Mouse (Mus musculus): ENCODE measurements around the gene Gm20521. TPM values are rescaled to one million over a fixed set of nuclear protein-coding genes. Genes with fewer than 3 reads are reported as not detected.
"Not testable (repeated sequence)": the region's sequence is repeated elsewhere in the genome, so short reads cannot be mapped to it uniquely, and the experiment has no call there.

Gm20521 gene
- total RNA-seq, 2 experiments from 2014 or later = not detected

DNA sequence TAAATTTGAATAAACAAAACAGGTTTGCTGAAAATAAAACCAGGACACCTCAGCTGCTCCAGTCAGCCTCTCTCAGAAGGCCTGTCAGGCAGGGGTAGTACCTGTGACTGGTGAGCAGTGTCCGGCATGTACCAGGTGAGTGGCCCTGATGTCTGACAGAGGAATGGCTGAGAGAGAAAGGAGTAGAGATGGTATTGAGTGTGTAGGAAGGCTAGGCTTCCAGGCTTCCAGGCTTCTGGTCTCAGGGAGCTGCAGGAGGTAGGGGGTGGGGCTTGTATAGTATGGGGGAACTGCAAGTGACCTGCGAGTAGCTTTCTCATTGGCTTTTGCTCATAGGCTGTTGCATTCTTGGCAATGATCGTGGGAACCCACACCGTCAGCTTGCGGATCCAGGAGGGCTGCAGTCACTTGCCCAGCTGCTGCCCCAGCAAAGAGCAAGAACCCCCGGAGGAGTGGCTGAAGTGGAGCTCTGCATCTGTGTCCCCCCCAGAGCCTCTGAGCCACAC, 49.5 kb downstream of the Gm20521 start, which contains the start of gene Il25:
TSS of gene Il25 (plus strand) at position 51 of the 506 bp plus-strand sequence.
- ATAC-seq (replicated peaks; ENCODE audit: low FRiP score, poor library complexity, severe bottlenecking) = no peak

DNA sequence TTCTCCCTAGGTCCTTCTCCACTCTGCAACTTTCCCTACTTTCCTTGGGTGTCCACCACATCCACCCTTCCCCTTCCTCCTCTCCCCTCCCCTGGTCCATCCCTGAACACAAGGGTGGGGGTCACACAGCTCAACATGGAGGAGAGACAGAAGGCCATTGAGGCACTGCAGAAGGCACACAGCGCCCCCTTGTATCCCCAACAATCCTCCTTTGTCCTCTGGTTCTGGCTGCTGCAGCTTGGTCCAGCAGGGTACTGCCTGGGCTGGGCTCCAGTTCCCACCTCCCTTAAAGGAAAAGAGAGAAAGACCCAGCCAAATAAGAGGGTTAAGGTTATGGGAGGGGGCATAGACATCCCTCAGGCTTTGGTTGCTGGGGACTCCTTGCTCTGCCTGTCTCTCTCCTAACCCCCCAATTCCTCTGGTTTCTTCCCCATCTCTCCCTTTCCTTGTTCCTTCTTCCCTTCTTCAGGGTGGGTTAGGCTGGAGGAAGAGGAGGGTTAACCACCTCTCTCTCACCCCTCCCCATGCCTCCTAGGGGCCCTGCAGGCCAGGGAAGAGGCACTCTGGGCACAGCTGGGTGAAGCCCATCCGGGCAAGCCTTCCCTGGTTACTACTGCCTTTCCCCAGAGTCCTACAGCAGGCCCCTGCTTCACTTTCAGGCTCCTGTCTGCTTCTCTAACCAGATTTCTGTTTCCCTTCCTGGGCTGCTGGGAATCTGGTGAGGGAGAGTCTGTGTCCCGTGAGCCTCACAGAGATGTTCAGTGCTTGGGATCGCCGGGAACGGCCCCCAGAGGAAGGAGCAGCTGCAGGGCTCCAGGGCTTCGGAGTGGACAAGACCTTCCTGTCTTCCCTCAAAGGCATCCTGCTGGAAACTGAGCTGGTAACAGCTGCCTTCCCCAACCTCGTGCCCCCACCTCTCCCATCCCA, 52.9 kb downstream of the Gm20521 start, which contains the start of gene Cmtm5:
TSS of gene Cmtm5 (plus strand) at position 358 of the 927 bp plus-strand sequence.
- ATAC-seq (replicated peaks; ENCODE audit: low FRiP score, poor library complexity, severe bottlenecking) = no peak

DNA sequence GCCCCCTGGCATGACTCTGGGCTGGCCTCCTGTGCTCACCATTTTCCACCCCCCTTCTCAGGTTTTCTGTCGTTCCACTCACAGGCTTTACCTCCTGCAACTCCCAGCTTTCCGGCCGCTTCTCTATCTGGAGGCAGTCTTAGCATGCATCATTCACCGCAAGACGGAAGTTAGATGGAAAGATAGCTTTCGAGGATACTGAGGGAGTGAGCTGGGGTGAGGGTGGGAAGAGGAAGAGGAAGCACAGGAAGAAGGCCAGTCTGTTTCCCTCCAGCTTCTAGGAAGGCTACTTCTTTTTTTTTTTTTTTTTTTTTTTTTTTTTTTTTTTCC, 53.6 kb downstream of the Gm20521 start:
- no peak for ATAC-seq (replicated peaks; ENCODE audit: low FRiP score, poor library complexity, severe bottlenecking)

DNA sequence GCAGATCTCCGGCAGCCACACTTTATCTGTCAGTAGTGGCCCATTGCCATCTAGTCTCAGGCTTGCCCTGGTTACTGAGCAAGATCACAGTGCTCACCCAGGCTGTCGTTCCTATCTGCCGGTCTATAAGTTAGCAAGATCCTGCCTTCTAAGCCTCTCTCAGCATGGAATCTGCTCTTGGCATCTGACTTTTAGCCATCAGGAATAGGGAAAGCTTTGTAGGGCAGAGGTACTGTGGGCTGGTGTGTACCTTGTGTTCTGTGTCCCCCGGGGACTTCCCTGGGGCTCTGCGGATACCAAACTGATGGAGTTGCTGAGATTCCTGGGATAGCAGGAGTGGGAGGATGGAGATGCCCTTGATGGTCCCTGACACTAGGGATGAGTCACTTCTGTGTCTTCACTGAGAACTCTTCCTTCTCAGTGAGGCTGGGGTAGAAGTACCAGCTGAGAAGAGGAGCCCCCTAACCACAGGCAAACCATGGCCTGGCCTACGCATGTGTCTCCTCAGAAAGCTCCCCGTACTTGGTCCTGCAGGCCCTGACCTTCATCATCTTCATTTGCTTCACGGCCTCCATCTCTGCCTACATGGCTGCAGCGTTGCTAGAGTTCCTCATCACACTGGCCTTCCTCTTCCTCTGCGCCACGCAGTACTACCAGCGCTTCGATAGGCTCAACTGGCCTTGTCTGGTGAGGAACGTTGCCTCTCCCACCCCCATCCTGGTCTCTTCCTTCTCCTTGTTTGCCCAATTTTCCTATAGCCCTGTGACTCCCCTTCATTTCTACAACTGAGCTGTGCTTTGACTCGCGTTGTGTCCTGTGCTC, 54.3 kb downstream of the Gm20521 start:
- ATAC-seq (replicated peaks; ENCODE audit: low FRiP score, poor library complexity, severe bottlenecking) = no peak

DNA sequence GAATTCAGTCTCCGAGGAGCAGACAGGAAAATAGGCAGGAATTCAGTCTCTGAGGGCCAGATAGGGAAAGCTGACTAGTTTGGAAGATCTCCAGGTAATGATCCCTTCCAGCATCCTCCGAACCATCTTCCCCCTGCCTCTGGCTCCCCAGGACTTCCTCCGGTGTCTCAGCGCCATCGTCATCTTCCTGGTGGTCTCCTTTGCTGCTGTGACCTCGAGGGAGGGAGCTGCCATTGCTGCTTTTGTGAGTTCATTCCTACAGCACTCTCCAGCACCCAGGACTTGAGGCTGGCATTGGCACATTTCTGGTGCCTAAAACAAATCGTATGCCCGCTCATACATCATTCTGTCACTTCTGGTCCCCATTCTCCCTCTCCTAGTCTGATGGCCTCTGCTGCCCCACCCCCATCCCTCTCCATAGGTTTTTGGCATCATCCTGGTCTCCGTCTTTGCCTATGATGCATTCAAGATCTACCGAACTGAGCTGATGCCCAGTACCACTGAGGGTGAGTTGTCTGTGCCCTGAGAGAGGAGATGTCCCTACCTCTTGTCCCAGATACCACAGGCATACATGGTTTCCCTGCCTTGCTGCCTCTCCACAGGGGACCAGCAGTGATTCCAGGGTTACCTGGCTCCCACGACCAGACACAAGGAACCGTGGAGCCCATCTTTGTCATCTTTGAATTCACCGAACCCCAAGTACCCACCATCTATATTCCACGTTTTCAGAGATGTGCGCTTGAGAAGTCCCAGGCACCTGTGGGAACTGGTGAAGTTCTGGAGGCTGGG, 55.4 kb downstream of the Gm20521 start:
- no peak for ATAC-seq (replicated peaks; ENCODE audit: low FRiP score, poor library complexity, severe bottlenecking)

DNA sequence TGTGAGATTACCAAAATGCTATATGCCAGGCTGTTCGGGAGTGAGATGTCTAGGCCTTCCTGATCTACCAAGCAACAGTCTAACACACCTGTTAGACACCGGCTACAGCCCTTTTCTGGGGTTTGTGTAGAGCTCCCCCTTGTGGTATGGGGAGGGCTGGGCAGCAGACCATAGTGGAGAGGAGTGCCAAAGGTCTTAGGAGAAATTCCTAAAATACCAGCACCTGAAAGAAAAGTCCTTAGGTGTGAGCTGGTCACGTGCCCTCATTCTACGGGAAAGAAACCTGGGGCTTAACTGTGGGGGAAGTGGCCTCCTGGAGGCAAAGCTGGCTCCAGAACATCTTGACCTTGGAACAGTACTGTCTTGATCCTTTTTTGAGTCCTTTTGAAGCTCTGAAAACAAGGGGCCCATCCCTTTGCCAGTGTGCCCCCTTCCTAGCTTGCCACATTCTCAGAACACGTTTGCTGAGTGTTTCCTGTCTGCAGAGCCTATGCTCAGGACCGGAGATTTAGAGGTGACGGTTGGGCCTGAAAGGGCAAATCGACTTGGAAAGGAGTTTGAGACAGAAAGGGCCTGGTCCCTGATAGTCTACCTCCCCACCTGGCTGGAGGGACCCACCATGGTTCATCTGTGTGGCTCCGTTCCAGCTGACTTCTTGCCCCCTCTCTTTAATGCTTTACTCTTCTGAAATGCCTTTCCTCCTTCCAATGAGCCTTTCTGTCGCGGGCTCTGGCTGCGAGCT, 56.4 kb downstream of the Gm20521 start:
- ATAC-seq (replicated peaks; ENCODE audit: low FRiP score, poor library complexity, severe bottlenecking) = no peak

DNA sequence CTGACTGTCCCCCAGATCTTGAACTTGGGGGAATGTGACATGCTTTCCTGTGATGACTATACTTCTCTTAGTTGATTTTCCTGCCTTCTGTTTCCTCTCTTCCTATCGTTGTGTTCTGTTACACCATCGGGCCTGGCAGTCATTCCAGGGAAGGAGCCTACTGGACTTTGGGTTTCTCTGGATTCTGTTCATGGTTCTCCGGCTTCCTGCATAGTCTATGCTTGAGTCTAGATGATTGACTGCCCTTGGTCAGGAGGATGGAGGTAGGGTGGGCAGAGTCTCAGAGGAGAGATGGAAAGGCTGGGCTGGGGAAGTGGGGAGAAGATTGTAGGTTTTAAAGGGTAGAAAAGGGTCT, 56.9 kb downstream of the Gm20521 start:
- ATAC-seq (replicated peaks; ENCODE audit: low FRiP score, poor library complexity, severe bottlenecking) = no peak

DNA sequence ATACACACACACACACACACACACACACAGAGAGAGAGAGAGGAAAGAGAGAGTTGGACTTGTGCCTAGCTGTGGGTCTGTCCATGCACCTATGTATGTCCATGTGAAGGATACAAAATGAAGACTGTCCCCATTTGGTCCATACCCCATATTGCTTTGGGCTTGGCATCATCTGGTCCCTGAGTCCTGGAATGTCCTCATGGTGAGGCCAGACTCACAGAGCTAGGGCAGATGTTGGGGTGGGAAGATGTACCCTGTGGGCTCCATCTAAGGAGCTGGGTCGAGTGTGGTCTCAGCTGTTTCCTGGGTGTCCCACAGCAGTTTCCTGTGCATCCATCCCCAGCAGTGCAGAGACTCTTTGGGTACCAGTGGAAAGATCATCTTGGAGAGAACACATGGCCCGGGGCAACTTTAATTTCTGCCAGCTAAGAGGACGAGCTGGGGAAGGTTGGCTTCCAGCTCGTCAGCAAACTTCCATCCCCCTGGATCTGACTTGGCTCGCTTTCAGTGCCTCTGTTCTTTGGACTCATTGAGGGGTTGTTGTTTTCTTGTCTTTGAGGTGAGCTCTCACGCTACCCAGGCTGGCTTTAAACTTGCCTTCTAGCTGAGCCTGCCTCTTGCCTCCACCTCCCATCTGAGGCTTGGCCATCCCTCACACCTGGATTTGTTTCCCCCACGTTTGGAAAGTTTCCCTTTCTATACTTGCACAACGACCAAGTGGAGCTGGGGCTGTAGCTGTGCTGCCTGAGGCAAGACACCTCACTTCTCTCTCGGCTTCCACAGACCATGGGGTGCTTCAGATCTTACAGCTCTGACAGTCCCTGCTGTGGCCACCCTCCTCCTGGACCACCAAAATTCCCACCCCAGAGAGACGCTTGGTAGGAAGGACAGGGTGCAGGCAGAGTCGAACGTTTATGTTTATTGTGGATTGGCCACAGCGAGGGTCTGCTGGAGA, 58.1 kb downstream of the Gm20521 start:
- no peak for ATAC-seq (replicated peaks; ENCODE audit: low FRiP score, poor library complexity, severe bottlenecking)

DNA sequence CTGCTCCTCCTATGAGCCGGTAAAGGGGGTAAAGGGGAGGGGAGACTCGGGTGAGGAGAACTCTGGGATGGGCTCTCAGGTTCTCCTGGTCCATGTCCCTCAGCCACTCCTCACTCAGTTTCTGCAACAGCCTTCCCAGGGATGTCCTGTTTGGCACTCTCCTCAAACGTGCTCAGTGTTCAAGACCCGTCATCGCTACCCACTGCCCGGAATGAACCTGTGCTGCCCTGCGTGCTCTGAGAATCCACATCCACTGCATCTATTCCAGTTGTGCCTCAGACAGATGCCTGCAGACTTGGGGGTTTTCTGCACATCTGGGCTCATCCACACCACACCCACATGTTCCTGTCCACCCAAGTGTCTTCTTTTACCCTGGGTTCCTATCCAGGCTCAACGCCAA, 59.2 kb downstream of the Gm20521 start:
- ATAC-seq (replicated peaks; ENCODE audit: low FRiP score, poor library complexity, severe bottlenecking) = no peak

DNA sequence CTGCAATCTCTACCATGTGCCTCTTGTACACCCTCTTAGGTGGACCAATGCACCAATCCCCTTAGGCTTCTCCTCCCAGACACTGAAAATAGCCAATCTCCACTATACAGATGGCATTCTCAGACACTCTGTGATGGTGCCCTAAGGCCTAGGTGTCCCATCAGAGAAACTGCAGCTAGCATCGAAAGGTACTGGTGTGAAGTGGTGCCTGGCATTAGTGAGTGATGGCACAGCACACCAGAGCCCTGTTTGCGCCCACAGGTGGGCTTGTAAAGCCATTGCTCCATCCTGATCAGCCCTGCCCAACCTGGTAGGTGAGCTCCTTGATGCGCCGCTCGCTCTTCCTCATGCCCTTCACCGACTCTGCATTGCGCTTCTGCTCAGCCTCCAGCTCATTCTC, 60.7 kb downstream of the Gm20521 start:
- no peak for ATAC-seq (replicated peaks; ENCODE audit: low FRiP score, poor library complexity, severe bottlenecking)

DNA sequence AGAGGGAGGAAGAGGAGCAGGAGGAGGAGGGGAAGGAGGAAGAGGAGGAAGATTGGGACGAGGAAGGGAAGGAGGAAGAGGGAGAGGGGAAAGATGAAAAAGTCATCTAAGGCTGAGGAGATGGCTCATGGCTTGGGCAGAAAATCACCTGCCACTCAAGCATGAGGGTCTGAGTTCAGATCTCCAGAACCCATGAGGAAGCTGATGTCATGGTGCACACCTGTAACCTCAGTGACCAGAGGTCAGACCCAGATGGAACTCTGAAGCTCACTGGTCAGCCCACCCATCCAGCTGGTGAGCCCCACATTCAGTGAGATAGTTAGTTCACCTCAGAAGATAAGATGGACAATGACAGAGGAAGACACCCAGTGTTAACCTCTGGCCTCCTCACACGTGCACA, 61.7 kb downstream of the Gm20521 start:
- no peak for ATAC-seq (replicated peaks; ENCODE audit: low FRiP score, poor library complexity, severe bottlenecking)

DNA sequence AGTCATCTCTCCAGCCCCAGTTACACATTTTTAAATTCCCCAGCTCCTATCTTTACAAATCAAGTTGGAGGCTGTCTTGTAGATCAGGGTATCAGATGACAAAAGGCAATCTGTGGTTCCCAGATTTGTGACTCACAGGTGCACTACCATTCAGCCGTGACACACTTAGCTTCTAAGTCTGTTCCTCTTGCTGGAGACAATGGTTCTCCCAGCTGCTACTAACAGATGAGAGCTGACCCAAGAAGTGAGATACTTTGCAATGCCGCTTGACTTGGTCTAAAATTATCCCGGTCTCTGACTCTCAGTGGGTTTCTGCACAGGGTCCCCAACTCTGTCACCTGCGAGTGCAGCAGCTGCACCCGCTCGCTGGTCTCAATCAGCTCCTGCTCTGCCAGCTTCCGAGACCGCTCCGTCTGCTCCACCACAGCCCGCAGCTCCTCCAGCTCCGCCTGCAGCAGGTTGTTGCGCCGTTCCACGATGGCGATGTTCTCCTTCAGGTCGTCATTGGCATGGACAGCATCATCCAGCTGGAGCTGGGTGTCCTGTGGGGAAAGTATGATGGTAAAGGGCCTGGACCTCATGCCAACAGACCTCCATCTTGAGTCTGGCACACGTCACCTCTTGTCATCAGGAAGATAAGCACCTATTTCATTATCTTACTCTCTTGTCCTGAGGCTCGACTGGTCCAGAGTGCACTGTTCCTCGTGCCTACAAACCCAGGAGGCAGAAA, 62.9 kb downstream of the Gm20521 start:
- ATAC-seq (replicated peaks; ENCODE audit: low FRiP score, poor library complexity, severe bottlenecking) = no peak

DNA sequence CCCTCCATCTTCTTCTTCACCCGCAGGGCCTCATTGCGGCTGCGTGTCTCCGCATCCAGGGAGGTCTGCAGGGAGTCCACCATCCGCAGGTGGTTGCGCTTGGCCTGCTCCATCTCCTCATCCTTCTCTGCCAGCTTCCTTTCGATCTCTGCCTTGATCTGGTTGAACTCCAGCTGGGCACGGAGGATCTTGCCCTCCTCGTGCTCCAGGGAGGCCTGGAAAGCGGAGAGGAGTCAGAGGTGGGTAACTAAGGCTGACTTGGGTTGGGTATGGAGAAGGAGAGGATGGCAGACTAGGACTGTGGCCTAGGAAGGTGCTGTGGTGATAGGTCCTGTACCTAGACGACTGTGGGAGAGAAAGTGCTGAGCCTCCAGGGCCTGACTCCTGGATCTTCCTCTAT, 63.8 kb downstream of the Gm20521 start:
- not testable (repeated sequence) for ATAC-seq (replicated peaks; ENCODE audit: low FRiP score, poor library complexity, severe bottlenecking)

Other genes starting within 250 kb of the Gm20521 start
- not detected in 2 replicates for gene Gm17606, start 242.5 kb upstream of the Gm20521 start, total RNA-seq (2015; ENCODE audit: low replicate concordance)
- gene Gm17606, start 242.5 kb upstream of the Gm20521 start, total RNA-seq (2017; ENCODE audit: low replicate concordance) = not detected in 2 replicates
- 1.4 and 2.1 TPM in 2 replicates for gene Cdh24, start 242.1 kb upstream of the Gm20521 start, total RNA-seq (2015; ENCODE audit: low replicate concordance)
- gene Cdh24, start 242.1 kb upstream of the Gm20521 start, total RNA-seq (2017; ENCODE audit: low replicate concordance) = 2.8 and 14.1 TPM in 2 replicates
- gene 1700123O20Rik, start 197.2 kb upstream of the Gm20521 start, total RNA-seq (2015; ENCODE audit: low replicate concordance) = 45.7 and 46.9 TPM in 2 replicates
- 16.3 and 29.4 TPM in 2 replicates for gene 1700123O20Rik, start 197.2 kb upstream of the Gm20521 start, total RNA-seq (2017; ENCODE audit: low replicate concordance)
- 153 and 270 TPM in 2 replicates for gene Acin1, start 196.5 kb upstream of the Gm20521 start, total RNA-seq (2015; ENCODE audit: low replicate concordance)
- 381 and 431 TPM in 2 replicates for gene Acin1, start 196.5 kb upstream of the Gm20521 start, total RNA-seq (2017; ENCODE audit: low replicate concordance)
- not detected in 2 replicates for gene Gm29776, start 184.6 kb upstream of the Gm20521 start, total RNA-seq (2015; ENCODE audit: low replicate concordance)
- not detected in 2 replicates for gene Gm29776, start 184.6 kb upstream of the Gm20521 start, total RNA-seq (2017; ENCODE audit: low replicate concordance)
- 14.7 and 25.9 TPM in 2 replicates for gene Cebpe, start 171.3 kb upstream of the Gm20521 start, total RNA-seq (2015; ENCODE audit: low replicate concordance)
- 9.4 and 12.4 TPM in 2 replicates for gene Cebpe, start 171.3 kb upstream of the Gm20521 start, total RNA-seq (2017; ENCODE audit: low replicate concordance)
- 7.1 and 11.9 TPM in 2 replicates for gene Slc7a8, start 101.5 kb upstream of the Gm20521 start, total RNA-seq (2015; ENCODE audit: low replicate concordance)
- gene Slc7a8, start 101.5 kb upstream of the Gm20521 start, total RNA-seq (2017; ENCODE audit: low replicate concordance) = 2.6 and 3.0 TPM in 2 replicates
- gene Rnf212b, start 69.3 kb upstream of the Gm20521 start, total RNA-seq (2015; ENCODE audit: low replicate concordance) = not detected in 2 replicates
- not detected in 2 replicates for gene Rnf212b, start 69.3 kb upstream of the Gm20521 start, total RNA-seq (2017; ENCODE audit: low replicate concordance)
- 4.7 and 5.0 TPM in 2 replicates for gene Homez, start 12.5 kb upstream of the Gm20521 start, total RNA-seq (2015; ENCODE audit: low replicate concordance)
- 0.13 and 1.3 TPM in 2 replicates for gene Homez, start 12.5 kb upstream of the Gm20521 start, total RNA-seq (2017; ENCODE audit: low replicate concordance)
- 2.2 and 8.8 TPM in 2 replicates for gene Ppp1r3e, start 5.9 kb upstream of the Gm20521 start, total RNA-seq (2015; ENCODE audit: low replicate concordance)
- not detected in 2 replicates for gene Ppp1r3e, start 5.9 kb upstream of the Gm20521 start, total RNA-seq (2017; ENCODE audit: low replicate concordance)
- gene Bcl2l2, start 64 bp upstream of the Gm20521 start, total RNA-seq (2015; ENCODE audit: low replicate concordance) = 1.7 TPM in 1 of 2 replicates, not detected in the other
- 1.7 TPM in 1 of 2 replicates, not detected in the other for gene Bcl2l2, start 64 bp upstream of the Gm20521 start, total RNA-seq (2017; ENCODE audit: low replicate concordance)
- gene Pabpn1, start 9.1 kb downstream of the Gm20521 start, total RNA-seq (2015; ENCODE audit: low replicate concordance) = 49.9 and 68.1 TPM in 2 replicates
- gene Pabpn1, start 9.1 kb downstream of the Gm20521 start, total RNA-seq (2017; ENCODE audit: low replicate concordance) = 115 and 120 TPM in 2 replicates
- not detected in 2 replicates for gene Slc22a17, start 29.7 kb downstream of the Gm20521 start, total RNA-seq (2015; ENCODE audit: low replicate concordance)
- gene Slc22a17, start 29.7 kb downstream of the Gm20521 start, total RNA-seq (2017; ENCODE audit: low replicate concordance) = not detected in 2 replicates
- not detected in 2 replicates for gene Efs, start 42.7 kb downstream of the Gm20521 start, total RNA-seq (2015; ENCODE audit: low replicate concordance)
- gene Efs, start 42.7 kb downstream of the Gm20521 start, total RNA-seq (2017; ENCODE audit: low replicate concordance) = not detected in 2 replicates
- gene Il25, start 49.3 kb downstream of the Gm20521 start, total RNA-seq (2015; ENCODE audit: low replicate concordance) = not detected in 2 replicates
- not detected in 2 replicates for gene Il25, start 49.3 kb downstream of the Gm20521 start, total RNA-seq (2017; ENCODE audit: low replicate concordance)
- not detected in 2 replicates for gene Cmtm5, start 52.8 kb downstream of the Gm20521 start, total RNA-seq (2015; ENCODE audit: low replicate concordance)
- not detected in 2 replicates for gene Cmtm5, start 52.8 kb downstream of the Gm20521 start, total RNA-seq (2017; ENCODE audit: low replicate concordance)
- not detected in 2 replicates for gene Myh6, start 83.5 kb downstream of the Gm20521 start, total RNA-seq (2015; ENCODE audit: low replicate concordance)
- gene Myh6, start 83.5 kb downstream of the Gm20521 start, total RNA-seq (2017; ENCODE audit: low replicate concordance) = not detected in 2 replicates
- gene Gm17428, start 93.5 kb downstream of the Gm20521 start, total RNA-seq (2015; ENCODE audit: low replicate concordance) = not detected in 2 replicates
- not detected in 2 replicates for gene Gm17428, start 93.5 kb downstream of the Gm20521 start, total RNA-seq (2017; ENCODE audit: low replicate concordance)
- not detected in 2 replicates for gene Myh7, start 111.2 kb downstream of the Gm20521 start, total RNA-seq (2015; ENCODE audit: low replicate concordance)
- gene Myh7, start 111.2 kb downstream of the Gm20521 start, total RNA-seq (2017; ENCODE audit: low replicate concordance) = not detected in 2 replicates
- gene Ngdn, start 132.0 kb downstream of the Gm20521 start, total RNA-seq (2015; ENCODE audit: low replicate concordance) = 15.1 TPM in 2 replicates
- gene Ngdn, start 132.0 kb downstream of the Gm20521 start, total RNA-seq (2017; ENCODE audit: low replicate concordance) = 4.4 and 10.7 TPM in 2 replicates
- 1.4 and 3.8 TPM in 2 replicates for gene Zfhx2, start 208.9 kb downstream of the Gm20521 start, total RNA-seq (2015; ENCODE audit: low replicate concordance)
- gene Zfhx2, start 208.9 kb downstream of the Gm20521 start, total RNA-seq (2017; ENCODE audit: low replicate concordance) = 0.64 and 5.4 TPM in 2 replicates
- 1.1 TPM in 1 of 2 replicates, not detected in the other for gene Thtpa, start 211.3 kb downstream of the Gm20521 start, total RNA-seq (2015; ENCODE audit: low replicate concordance)
- gene Thtpa, start 211.3 kb downstream of the Gm20521 start, total RNA-seq (2017; ENCODE audit: low replicate concordance) = 0.68 TPM in 1 of 2 replicates, not detected in the other
- gene Ap1g2, start 223.2 kb downstream of the Gm20521 start, total RNA-seq (2015; ENCODE audit: low replicate concordance) = 2.5 and 23.5 TPM in 2 replicates
- 0.68 and 1.8 TPM in 2 replicates for gene Ap1g2, start 223.2 kb downstream of the Gm20521 start, total RNA-seq (2017; ENCODE audit: low replicate concordance)
- not detected in 2 replicates for gene Jph4, start 233.5 kb downstream of the Gm20521 start, total RNA-seq (2015; ENCODE audit: low replicate concordance)
- gene Jph4, start 233.5 kb downstream of the Gm20521 start, total RNA-seq (2017; ENCODE audit: low replicate concordance) = not detected in 2 replicates

All from erythroid progenitor cell, adult 5-6 weeks (primary cell).